Mouse (Mus musculus): ENCODE results near the gene Qdpr.
A peak's percentile ranks its signal among the peaks of the same experiment; 100 is the strongest.
"Not testable (repeated sequence)": the region's sequence is repeated elsewhere in the genome, so short reads cannot be mapped to it uniquely, and the experiment has no call there.

The Qdpr gene

DNA sequence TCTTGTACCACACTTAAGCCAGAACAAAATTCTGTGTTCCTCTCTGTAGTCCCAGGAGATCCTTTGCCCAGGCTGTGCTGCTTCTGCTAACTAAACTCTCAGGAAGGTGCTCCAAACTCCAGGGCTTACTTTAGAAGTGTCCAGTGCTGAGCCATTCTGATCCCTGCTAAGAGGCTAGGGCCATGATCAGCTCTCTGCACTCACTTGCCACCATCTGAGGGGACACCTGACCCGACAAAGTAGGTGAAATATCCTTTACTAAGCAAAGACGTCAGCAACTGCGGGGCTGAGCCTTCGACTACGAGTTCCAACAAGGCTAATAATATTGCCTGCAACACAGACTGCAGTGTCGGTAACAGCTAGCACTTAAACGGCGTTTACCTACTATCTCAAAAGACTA lies 830 bp downstream of the Qdpr start:
- DNase-seq = no peak

DNA sequence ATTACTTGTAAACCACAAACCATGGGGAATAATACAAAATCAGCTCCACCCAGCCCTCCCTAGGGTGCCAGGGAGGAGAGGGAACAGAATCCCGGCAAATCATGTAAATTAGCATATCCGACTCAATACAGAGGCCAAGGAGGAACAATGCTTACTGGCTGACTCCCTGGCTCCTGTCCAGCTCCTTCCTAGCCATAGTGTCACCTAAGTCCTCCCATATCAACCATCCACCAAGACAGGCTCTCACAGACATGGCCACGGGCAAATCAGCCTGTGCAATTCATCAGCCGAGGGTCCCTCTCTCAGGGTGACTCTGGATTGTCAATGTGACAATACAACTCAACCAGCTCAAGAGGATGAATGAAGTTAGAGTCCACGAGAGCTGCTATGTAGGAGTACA lies 1.4 kb downstream of the Qdpr start:
- peak; percentile 89 for DNase-seq

DNA sequence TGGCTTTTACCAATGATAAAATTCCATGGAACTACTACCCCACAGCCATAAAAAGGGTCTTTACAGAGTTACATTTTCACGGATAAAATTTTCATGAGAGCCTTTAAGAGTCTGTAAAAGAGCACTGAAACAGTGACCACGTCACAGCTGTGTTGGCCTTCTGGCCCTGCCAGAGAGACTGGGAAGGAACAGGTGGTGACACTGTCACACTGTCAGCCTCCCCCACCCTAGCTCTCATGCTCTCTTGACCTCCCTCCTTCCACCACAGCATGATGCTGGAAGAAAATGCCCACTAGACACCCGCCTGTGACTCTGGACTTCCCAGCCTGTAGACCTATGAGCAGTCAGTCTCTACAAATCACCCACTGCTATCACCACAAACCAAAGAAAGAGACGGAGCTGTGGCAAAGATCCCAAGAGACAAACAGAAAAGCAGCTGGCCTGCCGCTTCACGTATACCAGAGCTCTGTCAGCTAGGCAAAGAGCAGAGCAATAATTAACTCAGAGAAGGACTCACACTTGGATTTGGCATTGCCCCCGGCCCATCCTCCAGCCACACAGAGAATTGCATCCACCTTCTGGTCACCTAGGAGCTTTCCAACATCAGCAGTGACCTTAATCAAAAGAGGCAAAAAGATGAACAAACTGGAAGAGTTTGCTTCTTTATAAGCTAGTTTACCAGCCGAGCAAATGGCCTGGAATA lies 5.8 kb downstream of the Qdpr start:
- no peak for DNase-seq

DNA sequence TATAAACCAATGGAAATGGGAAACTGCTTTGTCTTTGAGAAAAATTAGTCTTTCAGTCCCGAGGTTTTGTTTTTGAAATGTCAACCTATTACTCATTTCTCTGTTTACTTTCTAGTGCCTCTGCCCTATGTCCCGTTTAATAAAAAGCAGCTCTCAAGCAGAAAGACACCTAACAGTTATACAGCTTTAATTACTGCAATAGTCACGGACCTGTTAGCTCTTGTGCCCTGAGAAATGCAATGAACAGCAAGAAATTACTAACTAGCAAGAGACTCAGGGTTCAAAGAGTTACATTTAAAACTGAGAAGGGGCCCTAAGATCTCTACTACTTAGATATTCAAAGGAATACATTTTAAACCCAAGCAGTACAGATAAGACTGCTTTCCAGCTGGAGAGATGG lies 8.3 kb downstream of the Qdpr start:
- DNase-seq = no peak

DNA sequence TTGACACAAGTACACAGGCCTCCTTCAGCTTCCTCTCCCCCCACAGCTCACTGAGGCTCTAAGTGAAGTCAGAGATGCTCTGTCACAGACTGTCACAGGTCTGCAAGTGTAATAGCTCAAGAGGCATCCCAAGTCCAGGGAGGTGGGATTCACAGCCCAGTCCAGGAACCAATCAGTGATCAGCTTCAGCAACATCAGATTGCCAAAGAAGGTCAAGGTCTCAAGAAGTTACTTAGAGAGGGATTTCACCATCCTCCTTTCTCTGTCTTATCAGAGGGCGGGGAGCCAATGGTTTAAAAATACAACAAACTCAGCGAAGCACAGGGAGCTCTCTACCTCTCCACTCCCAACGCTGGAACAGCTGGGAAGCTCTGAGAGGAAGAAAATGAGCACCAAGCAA lies 8.9 kb downstream of the Qdpr start:
- DNase-seq = no peak

DNA sequence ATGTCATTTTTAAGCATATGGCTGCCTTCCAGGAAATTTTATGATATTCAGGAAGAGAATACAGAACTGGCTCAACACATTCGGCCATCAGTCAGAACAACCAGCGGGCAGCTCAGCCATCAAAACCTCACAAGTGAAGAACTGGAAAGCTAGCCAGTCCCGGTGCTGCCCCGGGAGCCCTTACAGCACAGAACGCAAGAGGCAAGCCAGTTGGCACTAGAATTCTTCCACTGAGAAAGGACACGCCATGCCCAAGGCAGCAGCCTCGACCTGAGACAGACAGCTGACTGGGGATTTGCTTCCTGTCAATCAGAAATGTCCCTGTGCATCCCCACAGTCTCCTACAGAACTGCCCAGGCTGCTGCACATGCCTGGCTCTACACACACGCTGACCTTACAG lies 11.7 kb downstream of the Qdpr start:
- peak; percentile 77 for DNase-seq

DNA sequence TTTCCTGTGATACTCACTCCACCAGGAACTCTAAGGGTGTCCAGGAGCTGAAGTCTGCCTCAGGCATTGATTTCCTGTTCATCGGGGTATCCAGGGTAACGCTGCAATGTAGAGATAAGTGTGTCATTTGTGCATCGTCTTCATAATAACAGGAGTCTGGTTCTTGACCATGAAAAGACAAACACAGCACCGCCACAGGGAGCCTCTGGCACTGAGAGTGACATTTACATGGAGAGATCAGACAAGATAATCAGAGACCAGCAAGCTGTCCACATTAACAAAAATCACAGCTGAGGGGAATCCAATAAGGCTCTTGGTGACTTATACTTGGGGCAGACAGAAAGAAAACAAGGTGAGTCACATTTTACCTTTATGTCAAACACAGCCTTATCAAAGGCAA lies 12.2 kb downstream of the Qdpr start:
- DNase-seq = no peak

DNA sequence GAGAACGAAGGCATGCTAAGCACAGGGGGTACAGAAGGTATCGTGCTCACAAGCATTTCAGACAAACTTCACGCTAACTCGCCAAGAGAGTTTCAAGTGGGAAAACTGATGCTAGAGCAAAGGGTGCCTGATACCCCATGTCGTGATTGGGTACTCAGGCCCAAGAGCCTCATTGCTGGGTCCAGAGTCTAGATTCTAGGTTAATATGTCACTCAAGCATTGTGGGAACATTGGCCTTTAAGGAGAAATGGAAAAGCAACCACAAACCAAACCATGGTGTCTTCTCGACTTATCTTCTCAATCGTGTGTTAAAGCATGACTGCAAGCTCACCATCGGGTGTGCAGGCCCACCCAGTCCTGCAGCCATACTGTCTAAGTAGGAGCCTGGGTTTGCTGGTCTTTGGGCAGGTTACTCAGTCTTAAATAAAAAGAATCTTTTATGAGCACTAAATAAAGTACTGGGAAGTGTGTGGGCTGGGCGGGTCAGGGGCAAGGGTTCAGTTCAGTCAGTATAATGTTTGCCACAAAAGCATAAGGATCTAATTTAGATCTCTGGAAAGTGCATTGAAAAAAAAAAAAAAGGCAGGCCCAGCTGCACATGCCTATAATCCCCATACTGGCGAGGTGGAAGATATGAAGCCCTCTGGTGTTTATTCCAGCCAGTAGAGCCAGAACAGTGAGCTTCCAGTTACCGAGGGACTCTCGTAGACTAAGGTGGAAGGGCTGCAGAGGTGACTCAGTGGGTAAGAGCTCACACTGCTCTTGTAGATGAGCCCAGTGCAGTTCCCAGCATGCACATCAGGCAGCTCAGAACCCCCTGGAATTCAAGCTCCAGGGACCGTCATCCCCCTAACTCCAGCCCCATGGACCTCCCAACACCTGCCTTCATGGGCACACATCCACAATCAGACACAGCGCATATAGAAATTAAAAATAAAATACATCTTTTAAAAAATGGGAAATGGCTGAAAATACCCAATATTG lies 13.8 kb downstream of the Qdpr start:
- peak; percentile 78 for DNase-seq

DNA sequence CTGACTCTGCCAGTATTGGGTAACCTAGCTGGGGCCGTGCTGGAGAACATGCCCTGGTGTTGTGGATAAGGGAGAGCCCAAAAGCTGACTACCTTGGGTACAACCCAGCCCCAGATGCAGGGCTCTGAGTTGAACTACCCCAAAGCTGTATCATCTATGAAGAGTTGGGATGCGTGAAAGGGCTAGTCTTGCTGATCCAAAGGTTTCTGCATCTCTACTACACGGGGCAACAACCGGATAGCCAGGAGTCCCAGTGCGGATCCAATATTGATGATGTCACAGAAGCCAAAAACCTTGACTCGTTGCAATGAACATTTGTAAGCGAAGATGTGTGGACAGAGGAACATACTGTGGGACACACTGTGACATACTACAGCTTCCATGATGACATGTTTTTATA lies 22.1 kb downstream of the Qdpr start:
- DNase-seq = peak; percentile 76

DNA sequence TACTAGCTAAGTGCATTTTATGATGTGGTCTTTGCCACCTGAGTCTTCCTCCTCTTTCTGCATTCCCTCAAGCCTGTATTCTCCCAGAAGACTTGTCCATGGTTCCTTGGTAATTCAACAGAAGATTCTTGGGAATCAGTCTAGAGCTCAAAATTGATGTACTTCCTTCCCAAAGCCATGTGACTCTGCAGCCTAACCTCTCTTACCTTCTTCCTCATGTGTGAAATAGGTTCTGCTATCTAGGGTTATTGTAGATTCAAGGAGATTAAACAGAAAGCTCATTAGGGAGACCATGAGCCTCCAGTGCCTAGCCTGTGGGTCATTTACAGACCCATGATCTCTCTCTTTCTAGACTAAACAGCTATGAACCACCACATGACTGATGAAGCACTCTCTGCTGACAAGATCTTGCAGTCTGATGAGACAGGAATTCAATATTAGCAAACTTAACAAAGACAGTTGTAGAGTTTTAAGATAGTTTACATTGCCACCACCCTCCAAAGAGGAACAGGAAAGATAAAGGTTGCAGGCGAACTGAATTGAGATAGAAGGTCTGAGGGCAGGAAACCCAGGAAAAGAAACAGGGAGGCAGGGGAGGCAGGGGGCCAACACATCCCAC lies 23.5 kb downstream of the Qdpr start:
- DNase-seq = peak; percentile 24

DNA sequence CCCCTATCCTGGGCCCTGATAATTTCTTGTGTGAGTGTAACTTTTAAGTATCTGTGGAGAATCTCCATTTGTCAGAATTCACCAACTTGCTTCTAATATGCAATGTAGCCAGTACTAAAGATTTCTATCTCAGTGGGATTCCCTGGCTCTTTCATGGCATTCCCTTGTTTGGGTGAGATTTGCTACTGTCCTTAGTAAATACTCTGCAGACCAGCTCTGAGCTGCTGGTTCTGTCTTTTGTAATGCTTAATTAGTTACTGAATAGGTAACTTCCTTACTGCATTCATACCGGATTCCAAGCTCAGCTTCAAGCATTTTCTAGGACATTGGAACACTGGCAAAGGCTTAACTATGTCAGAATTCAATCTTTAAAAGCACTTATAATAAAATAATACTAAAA lies 24.3 kb downstream of the Qdpr start:
- DNase-seq = not testable (repeated sequence)

DNA sequence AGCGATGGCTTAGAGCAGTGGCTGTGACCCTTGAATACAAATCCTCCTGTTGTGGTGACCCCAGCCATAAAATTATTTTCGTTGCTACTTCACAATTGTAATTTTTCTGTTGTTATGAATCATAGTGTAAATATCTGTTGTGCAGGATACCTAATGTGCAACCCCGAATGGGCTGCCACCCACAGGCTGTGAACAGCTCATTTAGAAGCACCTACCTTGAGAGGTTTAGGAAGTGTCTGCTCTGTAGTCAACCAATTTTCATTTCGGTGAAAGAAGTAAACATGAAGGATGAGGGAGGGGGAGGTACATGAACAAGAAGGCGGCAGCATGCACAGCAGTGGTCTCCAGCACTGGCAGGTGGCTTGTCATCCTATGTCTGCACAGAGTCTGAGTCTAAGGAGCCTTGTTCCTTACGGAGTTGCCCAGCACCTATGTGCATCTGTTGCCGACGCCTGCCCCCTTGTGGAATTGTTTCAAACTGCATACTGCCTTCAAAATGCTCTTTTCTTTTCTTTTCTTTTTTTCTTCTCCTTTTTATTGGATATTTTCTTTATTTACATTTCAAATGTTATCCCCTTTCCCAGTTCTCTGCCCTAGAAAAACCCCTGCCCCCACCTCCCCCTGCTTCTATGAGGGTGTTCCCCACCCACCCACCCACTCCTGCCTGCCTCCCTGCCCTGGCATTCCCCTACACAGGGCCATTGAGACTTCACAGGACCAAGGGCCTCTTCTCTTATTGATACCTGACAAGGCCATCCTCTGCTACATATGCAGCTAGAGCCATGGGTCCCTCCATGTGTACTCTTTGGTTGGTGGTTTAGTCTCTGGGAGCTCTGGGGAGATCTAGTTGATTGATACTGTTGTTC lies 25.8 kb downstream of the Qdpr start:
- peak; percentile 46 for DNase-seq

DNA sequence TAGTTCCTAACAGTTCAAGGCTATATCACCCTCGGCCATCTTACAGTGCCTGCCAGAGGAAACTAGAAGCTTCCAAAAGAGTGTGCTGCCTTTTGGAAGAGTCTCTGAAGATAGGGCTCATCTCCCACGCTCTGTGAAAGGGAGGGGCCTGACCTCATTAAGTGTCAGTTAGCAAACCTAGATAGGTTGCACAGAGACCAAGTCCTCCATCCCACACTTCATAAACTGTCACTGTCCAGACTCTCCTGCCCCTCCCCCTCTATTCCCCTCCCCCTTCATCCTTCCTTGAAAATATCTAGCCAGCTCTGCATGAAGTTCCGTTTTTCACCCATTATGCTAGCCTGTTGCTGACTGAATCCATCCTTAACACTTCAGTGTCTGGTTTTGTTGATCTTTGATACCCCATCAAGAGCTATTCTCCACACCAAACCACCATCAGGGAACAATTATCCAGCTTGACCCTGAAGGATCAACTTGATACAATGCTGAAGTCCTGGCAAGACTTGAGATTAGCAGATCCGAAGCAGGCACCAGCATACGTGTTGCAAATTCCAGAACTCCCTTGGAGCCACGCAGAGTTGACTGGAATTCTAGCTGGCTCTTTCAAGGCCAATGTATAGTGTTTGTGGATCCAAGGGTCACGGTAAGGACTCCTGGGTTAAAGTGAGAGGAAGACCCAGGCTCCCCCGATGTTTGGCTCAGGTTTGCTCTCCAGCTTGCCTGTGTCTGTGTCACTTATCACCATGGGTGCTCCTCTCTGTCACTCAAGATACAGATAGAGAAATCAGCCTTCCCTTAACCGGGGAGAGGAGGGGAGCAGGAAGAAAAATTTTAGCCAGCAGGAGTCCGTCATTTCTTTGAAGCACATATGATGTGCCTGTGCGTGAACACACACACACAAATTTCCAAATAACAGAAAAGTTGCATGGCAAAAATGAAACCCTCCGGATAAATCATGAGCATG lies 27.9 kb downstream of the Qdpr start:
- DNase-seq = peak; percentile 40

DNA sequence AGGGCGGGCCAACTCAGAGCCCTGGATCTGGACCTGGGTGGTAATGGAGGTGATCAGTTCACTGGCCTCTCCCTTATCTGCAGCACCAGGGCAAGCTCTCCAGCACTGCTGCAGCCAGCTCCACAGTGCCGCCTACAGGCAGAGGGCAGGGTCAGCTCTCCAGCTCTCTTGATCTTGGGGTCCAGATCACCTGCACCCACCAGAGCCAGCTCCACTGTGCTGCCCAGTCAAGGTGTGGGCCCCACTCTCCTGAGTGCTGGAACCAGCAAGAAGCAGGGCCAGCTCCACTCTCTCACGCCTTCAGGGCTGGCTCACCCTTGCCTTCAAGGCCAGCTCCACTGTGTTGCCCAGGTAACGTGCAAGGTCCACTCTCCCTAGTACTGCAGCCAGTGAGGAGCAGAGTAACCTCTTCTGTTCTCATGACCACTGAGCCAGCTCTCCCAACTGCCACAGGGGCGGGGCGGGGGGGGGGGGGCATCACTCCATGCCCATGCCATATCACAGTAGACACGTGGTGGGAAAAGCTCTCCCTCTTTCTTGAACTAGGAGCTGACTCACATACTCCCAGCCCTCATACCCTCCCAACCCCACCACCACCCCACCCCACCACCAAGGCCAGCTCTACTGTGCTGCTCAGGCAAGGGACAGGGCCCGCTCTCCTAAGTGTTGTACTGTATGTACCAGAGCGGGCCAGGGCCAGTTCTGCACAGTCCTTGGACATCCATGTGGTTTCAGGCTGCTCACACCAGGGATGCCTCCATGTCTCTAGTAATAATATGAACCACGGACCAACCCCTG lies 30.0 kb downstream of the Qdpr start:
- peak; percentile 77 for DNase-seq

DNA sequence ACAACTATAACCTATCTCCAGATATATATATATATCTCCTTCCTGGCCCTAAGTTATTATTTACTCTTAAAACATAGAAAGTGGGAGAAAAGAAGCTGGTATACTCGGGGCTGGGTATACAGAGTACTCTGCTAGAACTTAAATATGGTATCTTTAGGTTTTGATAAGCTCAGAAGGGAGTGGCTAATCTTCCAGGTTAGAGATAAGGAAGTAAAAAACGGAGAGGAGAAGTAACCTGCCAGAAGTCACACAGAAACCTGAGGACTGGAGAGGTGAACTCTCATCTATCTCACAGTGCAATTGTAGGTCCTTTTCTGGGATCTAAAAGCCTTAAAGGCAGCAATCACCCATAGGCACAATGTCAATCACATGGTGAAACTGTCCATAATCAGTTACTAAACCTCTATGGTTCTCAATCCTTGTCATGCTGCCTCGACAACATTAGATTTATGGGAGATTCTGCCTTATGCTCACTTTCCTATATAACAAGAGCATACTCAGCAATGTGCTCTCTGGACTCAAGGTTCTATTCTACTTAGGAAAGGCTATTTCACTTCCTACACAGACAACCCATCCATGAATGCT lies 32.1 kb downstream of the Qdpr start:
- DNase-seq = peak; percentile 16

DNA sequence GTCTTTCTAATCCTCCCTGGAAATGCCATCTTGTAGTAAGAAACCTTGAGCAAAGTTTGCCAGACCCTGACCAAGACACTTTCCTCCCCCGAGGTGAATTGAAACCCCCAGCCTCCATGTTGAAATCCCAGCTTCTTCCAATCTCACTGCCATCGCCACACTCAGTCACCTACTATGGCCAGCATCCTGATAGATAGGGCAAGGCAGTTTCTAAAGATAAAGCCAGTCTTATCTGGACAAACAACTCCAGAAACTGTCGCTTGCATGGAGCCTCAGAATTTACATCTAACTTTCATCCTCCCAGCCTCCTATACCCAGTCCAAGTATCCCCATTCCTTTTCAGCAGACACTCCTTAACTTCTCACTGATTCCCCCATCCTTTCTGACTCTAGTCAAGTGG lies 33.6 kb downstream of the Qdpr start:
- no peak for DNase-seq

DNA sequence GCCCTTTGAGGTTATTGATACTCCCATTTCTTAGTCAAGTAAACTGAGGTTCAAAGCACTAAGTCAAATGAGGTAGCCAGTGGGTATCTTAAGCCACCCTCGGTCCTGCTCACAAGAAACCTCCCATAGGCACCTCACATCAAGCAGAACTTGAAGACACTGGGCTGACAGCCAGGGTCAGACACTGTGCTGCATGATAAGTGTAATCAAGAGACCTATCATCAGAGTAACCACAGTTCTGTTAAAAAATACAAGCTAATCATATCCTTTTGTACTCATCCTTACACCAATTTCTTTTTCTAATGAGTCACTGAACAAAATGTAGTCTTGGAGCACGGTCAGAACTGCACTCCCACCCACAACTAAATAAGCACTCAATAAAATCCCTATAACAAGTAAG lies 43.9 kb downstream of the Qdpr start:
- DNase-seq = no peak

DNA sequence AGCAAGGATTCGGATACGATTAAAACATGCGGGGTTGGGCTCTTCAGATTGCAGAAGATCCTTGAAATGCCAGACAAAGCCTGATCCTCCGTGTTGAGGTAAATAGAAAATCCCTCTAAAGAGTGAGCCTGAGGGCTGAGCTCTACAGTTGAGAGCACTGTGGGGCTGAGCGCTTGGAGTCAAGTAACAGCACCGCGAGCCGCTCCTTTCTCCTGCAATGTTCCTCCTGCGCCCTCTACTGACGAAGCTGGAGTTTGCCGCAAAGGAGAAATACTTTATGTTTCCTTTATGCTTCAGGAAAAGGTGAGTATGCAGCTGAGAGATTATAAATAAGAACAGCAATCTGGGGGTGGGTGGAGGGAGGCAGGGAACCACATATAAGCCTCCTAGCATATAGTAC lies 47.4 kb downstream of the Qdpr start:
- DNase-seq = peak; percentile 87

DNA sequence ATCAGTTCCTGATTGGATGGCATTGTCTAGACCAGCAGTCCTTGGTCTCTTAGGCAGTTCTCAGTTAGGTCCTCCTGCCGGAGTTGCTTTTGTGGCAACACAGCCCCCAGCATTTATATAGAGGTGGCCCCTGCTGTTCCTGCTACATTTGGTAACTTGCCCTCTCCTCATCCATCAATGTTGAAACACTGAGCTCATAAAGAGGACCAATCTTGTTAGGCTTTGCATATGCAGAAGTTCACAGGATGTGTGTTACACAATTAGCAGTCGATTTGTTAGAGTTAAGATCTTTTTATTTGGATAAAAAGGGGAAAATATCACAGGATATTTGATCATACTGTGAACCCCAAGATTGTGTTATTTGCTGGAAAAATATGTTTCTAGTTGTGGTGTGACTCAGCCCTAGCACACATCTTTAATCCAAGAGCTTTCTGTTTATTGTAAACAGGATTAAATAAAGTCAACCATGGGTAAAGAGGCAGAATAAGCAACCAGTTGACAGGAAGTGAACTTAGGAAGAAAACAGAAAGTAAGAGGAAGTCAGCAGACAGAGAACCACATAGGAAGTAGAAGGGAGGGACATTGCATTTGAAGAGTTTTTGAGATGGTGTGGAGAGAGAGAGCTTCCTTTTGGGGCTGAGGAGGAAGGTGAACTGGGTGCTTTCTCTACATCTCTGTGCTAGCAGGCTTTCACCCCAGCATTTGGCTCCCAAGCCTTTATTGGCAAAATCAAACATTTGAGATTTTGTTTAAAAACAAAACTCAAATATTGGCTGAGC lies 65.8 kb downstream of the Qdpr start:
- no peak for DNase-seq
